Mouse (Mus musculus) forebrain, embryonic 15.5 days (tissue): ENCODE data around the gene Vmn1r230. TPM values are rescaled to one million over a fixed set of nuclear protein-coding genes. Genes with fewer than 3 reads are reported as not detected.

ENCODE experiments used
- ATAC-seq: fragments of 200-750 bp; cut with Nextera tagmentation; replicated peaks from 2 replicates; pipeline ENCODE4 v1.8.0; 2017; ENCODE audit warnings: mild to moderate bottlenecking, moderate TSS enrichment, moderate library complexity
- H3K27ac ChIP-seq: fragments of 300-500 bp; sonication (generic); replicated peaks from 2 replicates; pipeline ENCODE4 v1.5.1; 2015; ENCODE audit warnings: mild to moderate bottlenecking, inconsistent platforms
- H3K27me3 ChIP-seq: fragments of 300-500 bp; sonication (generic); 2 replicates; pipeline ENCODE4 v1.6.1; 2015; ENCODE audit warnings: inconsistent platforms
- H3K36me3 ChIP-seq: fragments of 300-500 bp; sonication (generic); 2 replicates; pipeline ENCODE4 v1.6.1; 2015; ENCODE audit warnings: mild to moderate bottlenecking, inconsistent platforms
- H3K4me1 ChIP-seq: fragments of 300-500 bp; sonication (generic); 2 replicates; pipeline ENCODE4 v1.6.1; 2015; ENCODE audit warnings: inconsistent platforms
- H3K4me2 ChIP-seq: fragments of 300-500 bp; sonication (generic); replicated peaks from 2 replicates; pipeline ENCODE4 v1.6.1; 2015; ENCODE audit warnings: mild to moderate bottlenecking, inconsistent platforms
- H3K4me3 ChIP-seq: fragments of 300-500 bp; sonication (generic); 2 replicates; pipeline ENCODE4 v1.5.1; 2015; ENCODE audit warnings: mild to moderate bottlenecking, inconsistent platforms
- H3K9ac ChIP-seq: fragments of 300-500 bp; sonication (generic); replicated peaks from 2 replicates; pipeline ENCODE4 v1.6.1; 2015; ENCODE audit warnings: mild to moderate bottlenecking, inconsistent platforms
- H3K9me3 ChIP-seq: fragments of 300-500 bp; sonication (generic); 2 replicates; pipeline ENCODE4 v1.6.1; 2016; ENCODE audit warnings: inconsistent platforms
- WGBS: fragments of 180-500 bp; shearing (Covaris S2); methylation state at CpG from one replicate; pipeline ENCODE4 v1.1.7; 2015; ENCODE audit warnings: mixed read lengths; 5-methylcytosine and 5-hydroxymethylcytosine counted together
- polyA plus RNA-seq: library from polyadenylated mRNA; unstranded; fragments of >200 nt; fragmentation: Nextera tagmentation; extraction: Ambion mirVana; gene quantifications from 2 replicates; pipeline ENCODE4 v1.2.1, GENCODE M21; 2015

Vmn1r230 gene
- polyA plus RNA-seq: not detected in 2 replicates

DNA sequence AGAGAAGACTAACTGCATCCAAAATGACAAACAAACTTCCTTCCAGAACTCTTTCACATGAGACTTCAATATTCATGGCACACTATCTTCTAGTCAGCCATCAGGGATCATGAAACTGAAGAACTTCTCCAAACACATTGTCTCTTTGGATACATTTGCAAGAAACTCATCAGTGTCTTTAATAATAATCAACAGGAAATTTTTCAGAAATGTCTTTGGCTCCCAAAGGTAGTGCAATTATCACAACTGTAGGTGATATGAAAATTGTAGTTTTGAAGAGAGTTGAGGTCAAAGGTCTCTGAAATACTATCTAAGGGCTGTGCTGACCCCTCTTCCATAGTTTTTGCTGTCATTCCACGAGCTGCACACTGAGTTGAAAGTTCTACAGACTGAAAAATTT, at the start of gene Vmn1r230:
TSS of gene Vmn1r230 (plus strand) at position 301 of the 400 bp plus-strand sequence.
- no peak within 1 kb of the TSS for H3K4me2 ChIP-seq
- WGBS: 6% methylated on average over 1 of the region's 1 CpGs
- H3K4me3 ChIP-seq: no peak within 1 kb of the TSS
- no peaks in the 10 kb centered on the region for H3K4me1 ChIP-seq
- no peak within 1 kb of the TSS for H3K27ac ChIP-seq
- peaks cover 8% of the 10 kb centered on the region; the same call in 1 of the 2 replicates for H3K9me3 ChIP-seq
- ATAC-seq: no peak
- no peaks in the 10 kb centered on the region for H3K36me3 ChIP-seq
- no peak within 1 kb of the TSS for H3K9ac ChIP-seq
- no peaks in the 10 kb centered on the region for H3K27me3 ChIP-seq

DNA sequence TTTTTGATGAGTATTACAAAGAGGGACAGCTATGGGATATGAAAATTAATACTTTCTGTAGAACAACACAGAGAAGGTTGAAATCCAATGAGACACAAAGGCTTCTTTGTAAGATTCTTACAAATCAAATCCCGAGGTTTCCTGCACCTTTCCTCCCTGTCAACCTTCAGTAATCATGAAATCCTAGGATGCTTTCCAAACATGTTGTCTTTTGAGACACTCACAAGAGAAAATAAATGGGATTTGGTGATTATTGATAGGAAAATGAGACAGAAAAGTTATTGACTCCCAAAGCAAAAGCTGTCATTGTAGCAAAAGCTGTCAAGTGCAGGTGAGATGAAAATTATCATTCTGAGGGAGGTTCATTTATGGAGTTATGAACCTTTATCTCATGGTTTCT, 29.0 kb upstream of the Vmn1r230 start, which contains the start of gene Vmn1r229:
TSS of gene Vmn1r229 (plus strand) at position 301 of the 400 bp plus-strand sequence.
- H3K9me3 ChIP-seq: 0 out of 2 replicates have a peak, but pooled peaks cover 4% of the 10 kb centered on the region
- no peak for ATAC-seq
- WGBS: 48% methylated on average over 1 of the region's 1 CpGs

More for the DNA sequence above, 29.0 kb upstream of the Vmn1r230 start, which contains the start of gene Vmn1r229:
- no peaks in the 10 kb centered on the region for H3K36me3 ChIP-seq
- H3K4me3 ChIP-seq: no peak within 1 kb of the TSS
- H3K27ac ChIP-seq: no peak within 1 kb of the TSS
- no peak within 1 kb of the TSS for H3K9ac ChIP-seq
- H3K27me3 ChIP-seq: no peaks in the 10 kb centered on the region
- no peak within 1 kb of the TSS for H3K4me2 ChIP-seq
- H3K4me1 ChIP-seq: no peaks in the 10 kb centered on the region

Other genes starting within 250 kb of the Vmn1r230 start
- gene Vmn2r110, start 244.0 kb upstream of the Vmn1r230 start, polyA plus RNA-seq: 0.04 TPM in 1 of 2 replicates, not detected in the other
- gene Fpr-rs3, start 215.6 kb upstream of the Vmn1r230 start, polyA plus RNA-seq: not detected in 2 replicates
- not detected in 2 replicates for gene Vmn1r226, start 157.6 kb upstream of the Vmn1r230 start, polyA plus RNA-seq
- gene Vmn1r227, start 110.6 kb upstream of the Vmn1r230 start, polyA plus RNA-seq: not detected in 2 replicates
- not detected in 2 replicates for gene Vmn1r228, start 54.3 kb upstream of the Vmn1r230 start, polyA plus RNA-seq
- not detected in 2 replicates for gene Vmn1r229, start 28.9 kb upstream of the Vmn1r230 start, polyA plus RNA-seq
- gene Vmn1r231, start 64.6 kb downstream of the Vmn1r230 start, polyA plus RNA-seq: not detected in 2 replicates
- gene Vmn1r232, start 79.3 kb downstream of the Vmn1r230 start, polyA plus RNA-seq: not detected in 2 replicates
- 617 and 640 TPM in 2 replicates for gene Ppp2r1a, start 104.9 kb downstream of the Vmn1r230 start, polyA plus RNA-seq
- not detected in 2 replicates for gene Vmn1r233, start 156.0 kb downstream of the Vmn1r230 start, polyA plus RNA-seq
- 19.8 and 19.9 TPM in 2 replicates for gene Zfp160, start 168.5 kb downstream of the Vmn1r230 start, polyA plus RNA-seq